Mouse (Mus musculus) heart, adult 10 weeks (tissue): ENCODE measurements around the gene Cep63. TPM values are rescaled to one million over a fixed set of nuclear protein-coding genes. Genes with fewer than 3 reads are reported as not detected.

Experiments
- polyA plus RNA-seq: library from polyadenylated mRNA; stranded (reverse); fragments of 350-450 nt; fragmentation: Illumina TruSeq; extraction: RNeasy Lipid Tissue Mini Kit (QIAGEN cat#74804); gene quantifications from one replicate; pipeline ENCODE4 v1.2.3, GENCODE M21; 2014; ENCODE audit warnings: low read depth, low replicate concordance

Cep63 gene
- 51.2 TPM for polyA plus RNA-seq

GRCm38 (mm10) chr9:102625983-102626838 is at the start of gene Cep63, which contains the start of gene Anapc13:
TSS of gene Cep63 (minus strand) at chr9:102626534.
TSS of gene Anapc13 (plus strand) at chr9:102626296.

Other genes with a start within 250 kb of the Cep63 start
- 7.1 TPM for gene Ky, start 120.8 kb downstream of the Cep63 start, polyA plus RNA-seq
- 230 TPM for gene Anapc13, start 238 bp downstream of the Cep63 start, polyA plus RNA-seq
- gene Amotl2, start 90.1 kb upstream of the Cep63 start, polyA plus RNA-seq, result 46.7 TPM
- gene Ryk, start 208.4 kb upstream of the Cep63 start, polyA plus RNA-seq, result 40.9 TPM